24 mouse cellular contexts compared by ENCODE assay signal in genomic region chr1:3062759-3063158, GRCm38 (mm10).
"Had no signal": no experiment of that assay in that cellular context is flagged by ENCODE, and none has a peak within 500 bp of the region (broad histone marks: within the 10 kb centered on the region; RNA-seq: fewer than 3 reads in every experiment).

No protein-coding gene starts in this region.

- DNase-seq: gastrocnemius, adult 2 months; gastrocnemius, postnatal 10 days; gastrocnemius, postnatal 25 days; heart, adult 11 months; heart, adult 2 months; heart, postnatal 10 days; heart, postnatal 4 days; kidney, adult 18-20 months; kidney, adult 8-10 months; kidney, postnatal 10 days; kidney, postnatal 25 days; kidney, postnatal 4 days; liver; liver, embryonic 13.5 days had no signal

- H3K9ac ChIP-seq: heart, embryonic 12.5 days; hindbrain, embryonic 12.5 days; hindbrain, embryonic 14.5 days; intestine, embryonic 15.5 days; limb, embryonic 12.5 days; liver, embryonic 13.5 days; liver, embryonic 15.5 days had no signal

- H3K9me3 ChIP-seq: heart, embryonic 12.5 days; hindbrain, embryonic 10.5 days; hindbrain, embryonic 12.5 days; intestine, embryonic 15.5 days; limb, embryonic 10.5 days; limb, embryonic 12.5 days; liver, embryonic 13.5 days; liver, embryonic 15.5 days had no signal

- H3K4me3 ChIP-seq: gastrocnemius, adult 2 months; heart, adult 2 months; heart, embryonic 12.5 days; hindbrain, embryonic 10.5 days; hindbrain, embryonic 12.5 days; intestine, embryonic 15.5 days; layer of hippocampus, adult 2 months; left cerebral cortex, adult 2 months; limb, embryonic 10.5 days; limb, embryonic 12.5 days; liver, embryonic 13.5 days; liver, embryonic 15.5 days had no signal

- H3K27ac ChIP-seq: gastrocnemius, adult 2 months; heart, adult 2 months; hindbrain, embryonic 10.5 days; hindbrain, embryonic 12.5 days; hindbrain, embryonic 14.5 days; intestine, embryonic 15.5 days; layer of hippocampus, adult 2 months; left cerebral cortex, adult 2 months; limb, embryonic 10.5 days; limb, embryonic 12.5 days; liver, embryonic 13.5 days; liver, embryonic 15.5 days had no signal

- H3K36me3 ChIP-seq: heart, embryonic 12.5 days; hindbrain, embryonic 10.5 days; hindbrain, embryonic 12.5 days; intestine, embryonic 15.5 days; limb, embryonic 10.5 days; limb, embryonic 12.5 days; liver, embryonic 13.5 days; liver, embryonic 15.5 days had no signal

- H3K4me1 ChIP-seq: heart, embryonic 12.5 days; hindbrain, embryonic 10.5 days; hindbrain, embryonic 12.5 days; intestine, embryonic 15.5 days; limb, embryonic 10.5 days; limb, embryonic 12.5 days; liver, embryonic 13.5 days; liver, embryonic 15.5 days had no signal
